Mouse (Mus musculus) erythroblast, embryonic 14.5 days (primary cell): ENCODE results near the gene Snrpc.

Experiments
- GATA1 ChIP-seq: IDR thresholded peaks from 2 replicates; pipeline ENCODE4 v1.6.1; 2012; ENCODE audit warnings: low read length, inconsistent platforms, mixed read lengths
- TAL1 ChIP-seq: IDR thresholded peaks from 3 replicates; pipeline ENCODE4 v1.6.1; 2012; ENCODE audit warnings: low read length, inconsistent platforms, mixed read lengths

DNA sequence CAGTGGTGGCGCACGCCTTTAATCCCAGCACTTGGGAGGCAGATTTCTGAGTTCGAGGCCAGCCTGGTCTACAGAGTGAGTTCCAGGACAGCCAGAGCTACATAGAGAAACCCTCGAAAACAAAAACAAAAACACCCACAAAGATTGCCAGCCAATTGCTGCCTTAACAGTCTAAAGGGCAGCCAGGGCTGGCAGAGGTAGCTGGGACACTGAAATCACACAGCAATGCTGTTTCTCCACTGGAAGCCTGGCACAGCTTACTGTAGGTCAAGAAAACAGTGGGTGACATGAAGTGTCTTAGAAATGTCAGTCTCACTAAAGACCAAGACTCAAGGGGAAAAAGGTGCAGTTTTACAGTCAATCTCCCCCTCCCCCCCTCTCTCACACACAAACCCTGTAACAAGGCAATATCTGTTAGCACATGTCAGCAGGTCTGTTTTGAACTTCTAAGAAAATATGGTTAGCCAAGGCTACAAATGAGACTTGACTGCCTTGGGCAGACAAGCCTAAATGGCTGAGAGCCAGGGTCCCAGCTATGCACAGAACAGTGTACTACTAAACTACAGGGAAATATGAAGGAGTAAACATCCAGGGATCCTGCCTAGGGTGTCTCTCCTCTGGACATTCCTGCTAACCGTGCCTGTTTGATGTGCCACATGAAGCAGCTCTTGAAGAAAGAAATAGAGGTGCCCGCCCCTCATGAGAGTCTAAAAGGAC lies 49.3 kb upstream of the Snrpc start:
- TF ChIP-seq TAL1, result no peak
- TF ChIP-seq GATA1, result no peak
